Mouse (Mus musculus) neural tube, embryonic 15.5 days (tissue): ENCODE data around the gene Ppp1r9b. TPM values are rescaled to one million over a fixed set of nuclear protein-coding genes. Genes with fewer than 3 reads are reported as not detected.
"Not testable (repeated sequence)": the region's sequence is repeated elsewhere in the genome, so short reads cannot be mapped to it uniquely, and the experiment has no call there.

Experiments
- ATAC-seq: fragments of 200-750 bp; cut with Nextera tagmentation; 2 replicates; pipeline ENCODE4 v1.8.0; 2017; ENCODE audit warnings: mild to moderate bottlenecking, moderate TSS enrichment, moderate library complexity; ENCODE audit not compliant: low FRiP score
- H3K27ac ChIP-seq: fragments of 300-500 bp; sonication (generic); replicated peaks from 2 replicates; pipeline ENCODE4 v1.5.1; 2015; ENCODE audit warnings: mild to moderate bottlenecking, inconsistent platforms
- H3K27me3 ChIP-seq: fragments of 300-500 bp; sonication (generic); replicated peaks from 2 replicates; pipeline ENCODE4 v1.6.1; 2015; ENCODE audit warnings: inconsistent platforms
- H3K36me3 ChIP-seq: fragments of 300-500 bp; sonication (generic); 2 replicates; pipeline ENCODE4 v1.6.1; 2015; ENCODE audit warnings: inconsistent platforms
- H3K4me1 ChIP-seq: fragments of 300-500 bp; sonication (generic); 2 replicates; pipeline ENCODE4 v1.6.1; 2015; ENCODE audit warnings: inconsistent platforms
- H3K4me2 ChIP-seq: fragments of 300-500 bp; sonication (generic); 2 replicates; pipeline ENCODE4 v1.6.1; 2015; ENCODE audit warnings: inconsistent platforms, mild to moderate bottlenecking, moderate library complexity
- H3K4me3 ChIP-seq: fragments of 300-500 bp; sonication (generic); replicated peaks from 2 replicates; pipeline ENCODE4 v1.5.1; 2015; ENCODE audit warnings: mild to moderate bottlenecking, inconsistent platforms
- H3K9ac ChIP-seq: fragments of 300-500 bp; sonication (generic); replicated peaks from 2 replicates; pipeline ENCODE4 v1.6.1; 2015; ENCODE audit warnings: mild to moderate bottlenecking, inconsistent platforms
- H3K9me3 ChIP-seq: fragments of 300-500 bp; sonication (generic); replicated peaks from 2 replicates; pipeline ENCODE4 v1.6.1; 2016; ENCODE audit warnings: inconsistent platforms
- whole genome bisulfite sequencing: fragments of 180-500 bp; shearing (Covaris S2); methylation state at CpG from one replicate; pipeline ENCODE4 v1.1.7; 2015; ENCODE audit warnings: mixed read lengths; 5-methylcytosine and 5-hydroxymethylcytosine counted together
- polyA plus RNA-seq: library from polyadenylated mRNA; unstranded; fragments of >200 nt; fragmentation: Nextera tagmentation; extraction: Ambion mirVana; gene quantifications from 2 replicates; pipeline ENCODE4 v1.2.1, GENCODE M21; 2015

Ppp1r9b gene
- polyA plus RNA-seq, 1 experiment from 2014 or later, result 18.8 TPM

GRCm38 (mm10) chr11:95010841-95011403, 20.1 kb downstream of the Ppp1r9b start:
- Histone ChIP-seq H3K4me2 (peak overlapping the region; percentile 82), H3K9ac (peak overlapping the region; percentile 96), H3K27ac (peak overlapping the region; percentile 97; the same call in 1 of the 2 replicates), H3K4me3 (peak overlapping the region; percentile 96), H3K4me1 (peaks cover 76% of the 10 kb centered on the region), H3K36me3 (peaks cover 20% of the 10 kb centered on the region)
- not testable (repeated sequence) for ATAC-seq, H3K9me3 ChIP-seq, H3K27me3 ChIP-seq
- 5% methylated on average over 4 of the region's 4 CpGs for WGBS

- Histone ChIP-seq H3K4me3 (peak overlapping the region; percentile 96), H3K4me1 (peaks cover 73% of the 10 kb centered on the region), H3K27ac (peak overlapping the region; percentile 29; the same call in 1 of the 2 replicates), H3K4me2 (peak overlapping the region; percentile 82), H3K36me3 (peaks cover 25% of the 10 kb centered on the region), H3K27me3 (no peaks in the 10 kb centered on the region), H3K9ac (peak overlapping the region; percentile 96), H3K9me3 (no peaks in the 10 kb centered on the region)
- ATAC-seq, result no peak
- WGBS, result 30% methylated on average over 1 of the region's 1 CpGs
Measured at GRCm38 (mm10) chr11:95011416-95011815, 20.6 kb downstream of the Ppp1r9b start.

DNA sequence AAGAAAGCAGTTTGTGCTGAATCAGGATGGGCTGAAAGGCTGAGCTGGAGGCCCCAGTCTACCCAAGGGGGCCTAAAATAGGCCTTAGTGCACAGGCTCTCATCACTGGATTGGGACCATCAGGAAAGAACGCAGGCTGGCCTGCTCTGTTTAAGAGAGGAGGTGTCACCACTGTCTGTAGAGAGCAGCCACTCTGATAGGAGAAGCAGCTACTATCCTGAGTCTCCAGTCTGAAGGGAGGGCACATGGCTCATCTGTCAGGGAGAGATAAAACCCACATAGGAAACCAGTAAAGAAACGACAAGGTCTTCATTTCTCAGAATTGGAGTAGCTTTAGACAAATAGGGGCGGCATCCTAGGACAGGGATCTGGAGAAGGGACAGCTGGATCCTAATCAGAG, 21.2 kb downstream of the Ppp1r9b start:
- peaks cover 67% of the 10 kb centered on the region for H3K4me1 ChIP-seq
- peak overlapping the region; percentile 82 for H3K4me2 ChIP-seq
- no peak for ATAC-seq
- H3K4me3 ChIP-seq, result peak overlapping the region; percentile 96
- peaks cover 32% of the 10 kb centered on the region for H3K36me3 ChIP-seq
- H3K27ac ChIP-seq, result 0 out of 2 replicates have a peak overlapping the region, but pooled peaks have one; percentile 29
- H3K9me3 ChIP-seq, result no peaks in the 10 kb centered on the region
- H3K9ac ChIP-seq, result peak overlapping the region; percentile 96
- 54% methylated on average over 3 of the region's 3 CpGs for WGBS
- no peaks in the 10 kb centered on the region for H3K27me3 ChIP-seq

- Histone ChIP-seq H3K27ac (no peak overlapping the region), H3K36me3 (peaks cover 34% of the 10 kb centered on the region), H3K4me3 (peak overlapping the region; percentile 96), H3K4me1 (peaks cover 67% of the 10 kb centered on the region), H3K27me3 (no peaks in the 10 kb centered on the region), H3K4me2 (peak overlapping the region; percentile 82), H3K9ac (peak overlapping the region; percentile 96), H3K9me3 (no peaks in the 10 kb centered on the region)
- no peak for ATAC-seq
- 31% methylated on average over 3 of the region's 3 CpGs for WGBS
Measured at GRCm38 (mm10) chr11:95012487-95012886, 21.7 kb downstream of the Ppp1r9b start.

GRCm38 (mm10) chr11:95015484-95015883, 24.6 kb downstream of the Ppp1r9b start:
- Histone ChIP-seq H3K9ac (no peak overlapping the region), H3K4me3 (no peak overlapping the region), H3K36me3 (peaks cover 51% of the 10 kb centered on the region), H3K4me2 (no peak overlapping the region), H3K27ac (no peak overlapping the region), H3K27me3 (no peaks in the 10 kb centered on the region), H3K9me3 (no peaks in the 10 kb centered on the region), H3K4me1 (peaks cover 56% of the 10 kb centered on the region)
- no peak for ATAC-seq
- WGBS, result 57% methylated on average over 3 of the region's 3 CpGs

- H3K4me2 ChIP-seq, result no peak overlapping the region
- peaks cover 9% of the 10 kb centered on the region for H3K4me1 ChIP-seq
- no peak for ATAC-seq
- H3K27me3 ChIP-seq, result no peaks in the 10 kb centered on the region
- H3K4me3 ChIP-seq, result no peak overlapping the region
- H3K27ac ChIP-seq, result no peak overlapping the region
- peaks cover 71% of the 10 kb centered on the region for H3K36me3 ChIP-seq
- H3K9ac ChIP-seq, result no peak overlapping the region
- WGBS, result 81% methylated on average over 10 of the region's 10 CpGs
- no peaks in the 10 kb centered on the region for H3K9me3 ChIP-seq
Measured at GRCm38 (mm10) chr11:95022237-95022992, 31.6 kb downstream of the Ppp1r9b start.

DNA sequence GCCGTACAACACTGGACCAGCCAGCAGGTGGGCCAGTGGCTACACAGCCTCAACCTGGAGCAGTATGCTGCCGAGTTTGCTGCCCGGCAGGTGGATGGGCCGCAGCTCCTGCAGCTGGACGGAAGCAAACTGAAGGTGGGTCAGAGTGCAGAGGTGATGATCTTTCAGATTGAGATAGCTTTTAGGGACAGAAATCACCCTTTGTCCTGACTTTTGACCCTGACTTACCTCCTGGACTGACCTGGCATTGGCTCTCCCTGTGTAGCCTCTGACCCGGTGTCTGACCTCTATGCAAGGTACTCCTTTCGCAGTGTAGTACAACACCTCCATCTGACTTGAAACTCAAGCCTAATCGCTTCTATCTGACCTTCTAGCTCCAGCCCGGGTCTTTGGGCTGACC, 32.6 kb downstream of the Ppp1r9b start:
- H3K4me2 ChIP-seq, result no peak overlapping the region
- H3K4me3 ChIP-seq, result no peak overlapping the region
- H3K36me3 ChIP-seq, result peaks cover 69% of the 10 kb centered on the region
- H3K27me3 ChIP-seq, result no peaks in the 10 kb centered on the region
- H3K4me1 ChIP-seq, result peaks cover 14% of the 10 kb centered on the region
- no peaks in the 10 kb centered on the region for H3K9me3 ChIP-seq
- no peak for ATAC-seq
- H3K27ac ChIP-seq, result no peak overlapping the region
- WGBS, result 97% methylated on average over 9 of the region's 9 CpGs
- no peak overlapping the region for H3K9ac ChIP-seq

GRCm38 (mm10) chr11:95024439-95025184, 33.8 kb downstream of the Ppp1r9b start:
- WGBS, result 69% methylated on average over 29 of the region's 29 CpGs
- H3K9me3 ChIP-seq, result no peaks in the 10 kb centered on the region
- H3K4me1 ChIP-seq, result peaks cover 11% of the 10 kb centered on the region
- H3K4me3 ChIP-seq, result no peak overlapping the region
- ATAC-seq, result no peak
- H3K9ac ChIP-seq, result no peak overlapping the region
- H3K4me2 ChIP-seq, result no peak overlapping the region
- H3K36me3 ChIP-seq, result peaks cover 64% of the 10 kb centered on the region
- H3K27ac ChIP-seq, result peak overlapping the region; percentile 60
- H3K27me3 ChIP-seq, result no peaks in the 10 kb centered on the region

DNA sequence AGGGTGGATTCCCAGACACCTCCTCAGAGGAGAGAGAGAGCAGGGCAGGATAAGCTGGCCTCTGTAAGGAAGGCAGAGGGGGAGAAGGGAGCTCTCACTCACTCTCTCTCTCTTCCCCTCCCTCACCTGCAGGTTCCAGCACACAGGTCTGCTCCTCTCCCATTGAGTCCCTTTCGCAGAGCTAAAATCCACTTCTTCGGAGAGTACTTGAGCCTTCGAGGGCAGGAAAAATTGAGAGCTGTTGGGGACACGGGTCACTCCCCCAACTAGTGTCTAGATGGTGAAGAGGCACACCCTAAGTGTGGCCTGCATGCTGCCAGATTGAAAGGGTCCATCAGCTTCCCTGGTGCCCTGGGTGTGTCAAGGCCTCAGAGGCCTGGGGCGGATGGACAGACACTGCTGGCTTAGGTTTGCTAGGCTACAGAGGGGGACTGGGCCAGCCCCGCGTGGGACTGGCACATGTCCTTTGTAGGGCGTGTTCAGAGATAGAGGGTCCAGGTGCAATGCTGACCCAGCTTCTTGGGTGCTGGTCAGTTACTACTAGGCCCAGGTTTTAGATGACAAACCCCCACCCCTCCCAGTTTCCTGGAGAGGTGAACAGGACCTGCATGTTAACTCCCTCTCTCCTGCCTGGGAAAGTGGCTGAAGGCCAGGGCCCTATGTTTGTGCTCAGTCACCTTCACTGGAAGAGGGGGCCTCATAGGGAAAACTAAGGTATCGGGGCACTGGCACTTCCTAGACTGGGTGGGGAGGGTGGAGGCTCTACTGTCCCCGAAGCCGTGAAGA, 34.6 kb downstream of the Ppp1r9b start:
- Histone ChIP-seq H3K27ac (peak overlapping the region; percentile 60; the same call in 1 of the 2 replicates), H3K36me3 (peaks cover 56% of the 10 kb centered on the region), H3K9me3 (no peaks in the 10 kb centered on the region), H3K4me3 (no peak overlapping the region), H3K4me2 (no peak overlapping the region), H3K9ac (no peak overlapping the region), H3K4me1 (peaks cover 7% of the 10 kb centered on the region; the same call in 1 of the 2 replicates), H3K27me3 (no peaks in the 10 kb centered on the region)
- no peak for ATAC-seq
- WGBS, result 89% methylated on average over 11 of the region's 11 CpGs

- no peak for ATAC-seq
- Histone ChIP-seq H3K4me1 (peaks cover 7% of the 10 kb centered on the region; the same call in 1 of the 2 replicates), H3K4me3 (no peak overlapping the region), H3K9ac (no peak overlapping the region), H3K36me3 (peaks cover 49% of the 10 kb centered on the region), H3K27ac (no peak overlapping the region), H3K9me3 (no peaks in the 10 kb centered on the region), H3K4me2 (no peak overlapping the region), H3K27me3 (no peaks in the 10 kb centered on the region)
- 74% methylated on average over 6 of the region's 6 CpGs for WGBS
Measured at GRCm38 (mm10) chr11:95026090-95026542, 35.3 kb downstream of the Ppp1r9b start.

- Histone ChIP-seq H3K4me1 (peaks cover 7% of the 10 kb centered on the region; the same call in 1 of the 2 replicates), H3K9ac (no peak overlapping the region), H3K4me2 (no peak overlapping the region), H3K9me3 (no peaks in the 10 kb centered on the region), H3K4me3 (no peak overlapping the region), H3K36me3 (peaks cover 42% of the 10 kb centered on the region), H3K27me3 (no peaks in the 10 kb centered on the region), H3K27ac (no peak overlapping the region)
- WGBS, result 91% methylated on average over 6 of the region's 6 CpGs
- ATAC-seq, result no peak
Measured at GRCm38 (mm10) chr11:95026849-95027248, 36.0 kb downstream of the Ppp1r9b start.
